8 mouse cellular contexts compared by ENCODE assay signal in genomic region chr11:50324751-50325471, GRCm38 (mm10). TPM values are rescaled to one million over a fixed set of nuclear protein-coding genes. Genes with fewer than 3 reads are reported as not detected.
DNase-seq lines count a peak whose midpoint lies in the region; ATAC-seq and TF ChIP-seq lines count a peak whose summit lies in the region.

No protein-coding gene starts in this region.

- DNase-seq in adrenal gland, postnatal 25 days: peak; percentile 57
- DNase-seq in adrenal gland, adult 2 months: no peak
- DNase-seq in thymus, adult 2 months: no peak
- DNase-seq in thymus, postnatal 10 days (ENCODE audit: low spot score in 2 of 2): no peak
- DNase-seq in gastrocnemius, postnatal 10 days: no peak

- no peaks in the 10 kb centered on the region for H3K4me1 ChIP-seq in thymus, adult 2 months (replicated peaks; ENCODE audit: control insufficient read depth, insufficient read depth, low read length)
- H3K4me1 ChIP-seq in intestine, embryonic 16.5 days (ENCODE audit: control insufficient read depth, insufficient read depth, low read length): peaks cover 14% of the 10 kb centered on the region
- H3K4me1 ChIP-seq in midbrain, embryonic 13.5 days (replicated peaks): peaks cover 38% of the 10 kb centered on the region

- peak overlapping the region; percentile 99 for H3K9ac ChIP-seq in intestine, embryonic 16.5 days (ENCODE audit: low read depth, low read length)
- H3K9ac ChIP-seq in midbrain, embryonic 13.5 days (replicated peaks): peak overlapping the region; percentile 83

- no peak overlapping the region for H3K27ac ChIP-seq in thymus, adult 2 months (ENCODE audit: control insufficient read depth, insufficient read depth, low read length)
- H3K27ac ChIP-seq in intestine, embryonic 16.5 days (ENCODE audit: low read length): peak overlapping the region; percentile 90
- peak overlapping the region; percentile 93 for H3K27ac ChIP-seq in midbrain, embryonic 13.5 days

- no peak for TF ChIP-seq CTCF in thymus, adult 2 months (IDR thresholded peaks at IDR 0.05; ENCODE audit: borderline replicate concordance, control insufficient read depth, extremely low read depth, insufficient read depth, low read length, poor library complexity)

- WGBS in thymus, adult 2 months: under 1% methylated on average over 34 of the region's 34 CpGs
- under 1% methylated on average over 34 of the region's 34 CpGs for WGBS in intestine, embryonic 16.5 days
- WGBS in midbrain, embryonic 13.5 days: 2% methylated on average over 34 of the region's 34 CpGs

- H3K4me3 ChIP-seq in thymus, adult 2 months (ENCODE audit: control insufficient read depth, insufficient read depth, low read length): peak overlapping the region; percentile 85
- H3K4me3 ChIP-seq in intestine, embryonic 16.5 days (ENCODE audit: low read length): peak overlapping the region; percentile 92
- H3K4me3 ChIP-seq in midbrain, embryonic 13.5 days (replicated peaks): peak overlapping the region; percentile 66

- H3K9me3 ChIP-seq in intestine, embryonic 16.5 days (ENCODE audit: control insufficient read depth, low read length): no peaks in the 10 kb centered on the region
- no peaks in the 10 kb centered on the region for H3K9me3 ChIP-seq in midbrain, embryonic 13.5 days

- no peaks in the 10 kb centered on the region for H3K36me3 ChIP-seq in thymus, adult 2 months (ENCODE audit: control insufficient read depth, insufficient read depth, low read length)
- H3K36me3 ChIP-seq in intestine, embryonic 16.5 days (ENCODE audit: control insufficient read depth, insufficient read depth, low read length): no peaks in the 10 kb centered on the region
- H3K36me3 ChIP-seq in midbrain, embryonic 13.5 days: no peaks in the 10 kb centered on the region

- TF ChIP-seq POLR2A in thymus, adult 2 months (IDR thresholded peaks at IDR 0.05; ENCODE audit: control insufficient read depth, extremely low read depth, insufficient read depth, low read length, poor library complexity): no peak

- peak; percentile 70 for ATAC-seq in intestine, embryonic 16.5 days
- peak; percentile 87 for ATAC-seq in midbrain, embryonic 13.5 days
- no peak for ATAC-seq in granulocyte monocyte progenitor cell, adult 5-6 weeks (replicated peaks; ENCODE audit: poor library complexity, severe bottlenecking)

- H3K4me2 ChIP-seq in intestine, embryonic 16.5 days (ENCODE audit: low read depth, low read length): peak overlapping the region; percentile 70
- peak overlapping the region; percentile 76 for H3K4me2 ChIP-seq in midbrain, embryonic 13.5 days (replicated peaks)

- no peaks in the 10 kb centered on the region for H3K27me3 ChIP-seq in thymus, adult 2 months (ENCODE audit: control insufficient read depth, insufficient read depth, low read length)
- H3K27me3 ChIP-seq in intestine, embryonic 16.5 days (replicated peaks; ENCODE audit: control insufficient read depth, insufficient read depth, low read length): no peaks in the 10 kb centered on the region
- no peaks in the 10 kb centered on the region for H3K27me3 ChIP-seq in midbrain, embryonic 13.5 days

RNA-seq across cellular contexts. Expression of gene Canx, which starts 0.6 kb away (rescaled TPM):
- total RNA-seq in adrenal gland, postnatal 25 days (2021): 362 and 433 TPM in 2 replicates
- 100 to 1,000 TPM; 479 to 498 TPM for total RNA-seq in adrenal gland, adult 2 months (2021)
- 13.9 and 19.7 TPM in 2 replicates for polyA plus RNA-seq in adrenal gland, adult 2 months (2012; rRNA removed)
- 43.1 and 44.3 TPM in 2 replicates for polyA plus RNA-seq in thymus, adult 2 months (2012; rRNA removed)
- 347 and 362 TPM in 2 replicates for polyA plus RNA-seq in intestine, embryonic 16.5 days (2015; fragmentation: Nextera tagmentation; extraction: Ambion mirVana)
- polyA plus RNA-seq in midbrain, embryonic 13.5 days (2015; fragmentation: Nextera tagmentation; extraction: Ambion mirVana): 262 TPM in 2 replicates
- total RNA-seq in granulocyte monocyte progenitor cell, adult 5-6 weeks (2014; fragmentation: Nextera tagmentation): 406 and 409 TPM in 2 replicates
- 955 and 1,233 TPM in 2 replicates for total RNA-seq in granulocyte monocyte progenitor cell, adult 5-6 weeks (2017)
- 100 to 1,000 TPM; 146 to 173 TPM for total RNA-seq in gastrocnemius, postnatal 10 days (2021)

RNA-seq across cellular contexts. Expression of gene Cby3, which starts 29.4 kb away (rescaled TPM):
- total RNA-seq in adrenal gland, postnatal 25 days (2021): not detected in 2 replicates
- not detected for total RNA-seq in adrenal gland, adult 2 months (2021)
- polyA plus RNA-seq in adrenal gland, adult 2 months (2012; rRNA removed): 0.57 TPM in 1 of 2 replicates, not detected in the other
- 0.16 TPM in 1 of 2 replicates, not detected in the other for polyA plus RNA-seq in thymus, adult 2 months (2012; rRNA removed)
- 0.20 and 0.21 TPM in 2 replicates for polyA plus RNA-seq in intestine, embryonic 16.5 days (2015; fragmentation: Nextera tagmentation; extraction: Ambion mirVana)
- polyA plus RNA-seq in midbrain, embryonic 13.5 days (2015; fragmentation: Nextera tagmentation; extraction: Ambion mirVana): 0.40 and 0.47 TPM in 2 replicates
- total RNA-seq in granulocyte monocyte progenitor cell, adult 5-6 weeks (2014; fragmentation: Nextera tagmentation): not detected in 2 replicates
- total RNA-seq in granulocyte monocyte progenitor cell, adult 5-6 weeks (2017): not detected in 2 replicates
- total RNA-seq in gastrocnemius, postnatal 10 days (2021): not detected

RNA-seq across cellular contexts. Expression of gene Maml1, which starts 32.8 kb away (rescaled TPM):
- 28.4 and 29.5 TPM in 2 replicates for total RNA-seq in adrenal gland, postnatal 25 days (2021)
- 10 to 100 TPM; 20.8 to 27.8 TPM for total RNA-seq in adrenal gland, adult 2 months (2021)
- 24.8 and 26.8 TPM in 2 replicates for polyA plus RNA-seq in adrenal gland, adult 2 months (2012; rRNA removed)
- polyA plus RNA-seq in thymus, adult 2 months (2012; rRNA removed): 35.3 and 41.4 TPM in 2 replicates
- 2.9 and 3.0 TPM in 2 replicates for polyA plus RNA-seq in intestine, embryonic 16.5 days (2015; fragmentation: Nextera tagmentation; extraction: Ambion mirVana)
- 4.6 and 4.7 TPM in 2 replicates for polyA plus RNA-seq in midbrain, embryonic 13.5 days (2015; fragmentation: Nextera tagmentation; extraction: Ambion mirVana)
- total RNA-seq in granulocyte monocyte progenitor cell, adult 5-6 weeks (2014; fragmentation: Nextera tagmentation): 11.7 and 13.4 TPM in 2 replicates
- total RNA-seq in granulocyte monocyte progenitor cell, adult 5-6 weeks (2017): 3.9 and 4.6 TPM in 2 replicates
- total RNA-seq in gastrocnemius, postnatal 10 days (2021): 10 to 100 TPM; 11.7 to 13.9 TPM

RNA-seq across cellular contexts. Expression of gene Hnrnph1, which starts 51.9 kb away (rescaled TPM):
- 310 and 324 TPM in 2 replicates for total RNA-seq in adrenal gland, postnatal 25 days (2021)
- total RNA-seq in adrenal gland, adult 2 months (2021): 100 to 1,000 TPM; 225 to 240 TPM
- polyA plus RNA-seq in adrenal gland, adult 2 months (2012; rRNA removed): 13.4 and 13.7 TPM in 2 replicates
- polyA plus RNA-seq in thymus, adult 2 months (2012; rRNA removed): 147 and 164 TPM in 2 replicates
- 243 and 262 TPM in 2 replicates for polyA plus RNA-seq in intestine, embryonic 16.5 days (2015; fragmentation: Nextera tagmentation; extraction: Ambion mirVana)
- polyA plus RNA-seq in midbrain, embryonic 13.5 days (2015; fragmentation: Nextera tagmentation; extraction: Ambion mirVana): 686 and 713 TPM in 2 replicates
- total RNA-seq in granulocyte monocyte progenitor cell, adult 5-6 weeks (2014; fragmentation: Nextera tagmentation): 644 and 818 TPM in 2 replicates
- 838 and 1,051 TPM in 2 replicates for total RNA-seq in granulocyte monocyte progenitor cell, adult 5-6 weeks (2017)
- 100 to 1,000 TPM; 123 to 164 TPM for total RNA-seq in gastrocnemius, postnatal 10 days (2021)
